Mouse (Mus musculus) forebrain, embryonic 13.5 days (tissue): ENCODE results near the gene Nuak1. TPM values are rescaled to one million over a fixed set of nuclear protein-coding genes. Genes with fewer than 3 reads are reported as not detected.

ENCODE experiments used
- ATAC-seq: fragments of 200-750 bp; cut with Nextera tagmentation; 2 replicates; pipeline ENCODE4 v1.8.0; 2017
- H3K27ac ChIP-seq: fragments of 300-500 bp; sonication (generic); 2 replicates; pipeline ENCODE4 v1.5.1; 2015; ENCODE audit warnings: inconsistent platforms, mild to moderate bottlenecking, moderate library complexity
- H3K27me3 ChIP-seq: fragments of 300-500 bp; sonication (generic); 2 replicates; pipeline ENCODE4 v1.6.1; 2015; ENCODE audit warnings: mild to moderate bottlenecking, inconsistent platforms
- H3K36me3 ChIP-seq: fragments of 300-500 bp; sonication (generic); 2 replicates; pipeline ENCODE4 v1.6.1; 2015; ENCODE audit warnings: mild to moderate bottlenecking, inconsistent platforms; ENCODE audit not compliant: poor library complexity, severe bottlenecking
- H3K4me1 ChIP-seq: fragments of 300-500 bp; sonication (generic); 2 replicates; pipeline ENCODE4 v1.6.1; 2015; ENCODE audit warnings: inconsistent platforms
- H3K4me2 ChIP-seq: fragments of 300-500 bp; sonication (generic); 2 replicates; pipeline ENCODE4 v1.6.1; 2015; ENCODE audit warnings: inconsistent platforms, mild to moderate bottlenecking, moderate library complexity
- H3K4me3 ChIP-seq: fragments of 300-500 bp; sonication (generic); 2 replicates; pipeline ENCODE4 v1.5.1; 2015; ENCODE audit warnings: mild to moderate bottlenecking, inconsistent platforms
- H3K9ac ChIP-seq: fragments of 300-500 bp; sonication (generic); 2 replicates; pipeline ENCODE4 v1.6.1; 2015; ENCODE audit warnings: mild to moderate bottlenecking, inconsistent platforms
- H3K9me3 ChIP-seq: fragments of 300-500 bp; sonication (generic); replicated peaks from 2 replicates; pipeline ENCODE4 v1.6.1; 2016; ENCODE audit warnings: inconsistent platforms
- WGBS: fragments of 180-500 bp; shearing (Covaris S2); methylation state at CpG from one replicate; pipeline ENCODE4 v1.1.7; 2015; 5-methylcytosine and 5-hydroxymethylcytosine counted together
- polyA plus RNA-seq: library from polyadenylated mRNA; unstranded; fragments of >200 nt; fragmentation: Nextera tagmentation; extraction: Ambion mirVana; gene quantifications from 2 replicates; pipeline ENCODE4 v1.2.1, GENCODE M21; 2015

Nuak1 gene
- polyA plus RNA-seq, 1 experiment from 2014 or later = 7.4 TPM

DNA sequence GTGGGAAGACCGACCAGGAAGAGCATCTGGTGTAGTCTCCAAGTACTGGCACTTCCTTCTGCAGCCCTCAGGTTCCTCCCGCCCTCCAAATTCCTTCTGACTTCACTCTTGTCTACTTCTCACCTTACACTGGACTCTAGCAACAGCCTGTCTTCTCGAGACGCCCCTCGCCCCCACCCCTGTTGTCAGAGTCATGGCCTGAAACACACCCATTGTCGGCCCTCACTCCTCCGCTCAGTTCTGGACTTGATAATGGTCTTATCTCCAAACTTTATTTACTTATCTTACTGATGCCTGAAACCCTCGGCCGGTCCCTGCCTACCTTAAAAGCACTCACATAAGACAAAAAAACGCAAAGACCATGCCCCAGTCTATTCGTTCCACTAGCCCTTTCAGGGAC lies 1.4 kb upstream of the Nuak1 start:
- no peaks in the 10 kb centered on the region for H3K27me3 ChIP-seq
- H3K36me3 ChIP-seq = no peaks in the 10 kb centered on the region
- H3K4me1 ChIP-seq = peaks cover 50% of the 10 kb centered on the region

GRCm38 (mm10) chr10:84441434-84441785 lies 1.0 kb upstream of the Nuak1 start:
- 2% methylated on average over 7 of the region's 7 CpGs for WGBS
- Histone ChIP-seq H3K9me3 (no peaks in the 10 kb centered on the region), H3K36me3 (no peaks in the 10 kb centered on the region), H3K27ac (peak overlapping the region; percentile 95), H3K9ac (peak overlapping the region; percentile 98), H3K4me3 (peak overlapping the region; percentile 80), H3K4me1 (peaks cover 55% of the 10 kb centered on the region), H3K27me3 (no peaks in the 10 kb centered on the region), H3K4me2 (peak overlapping the region; percentile 86)
- no peak for ATAC-seq

More for the DNA sequence above, 1.4 kb upstream of the Nuak1 start:
- ATAC-seq = no peak
- peak overlapping the region; percentile 98 for H3K9ac ChIP-seq
- H3K4me2 ChIP-seq = peak overlapping the region; percentile 86
- 14% methylated on average over 11 of the region's 11 CpGs for WGBS
- H3K27ac ChIP-seq = 0 out of 2 replicates have a peak overlapping the region, but pooled peaks have one; percentile 95
- H3K4me3 ChIP-seq = peak overlapping the region; percentile 80
- H3K9me3 ChIP-seq = no peaks in the 10 kb centered on the region

- whole genome bisulfite sequencing = 0% methylated on average over 23 of the region's 32 CpGs
These were observed 236 bp downstream of the Nuak1 start for GRCm38 (mm10) chr10:84440181-84440540.

DNA sequence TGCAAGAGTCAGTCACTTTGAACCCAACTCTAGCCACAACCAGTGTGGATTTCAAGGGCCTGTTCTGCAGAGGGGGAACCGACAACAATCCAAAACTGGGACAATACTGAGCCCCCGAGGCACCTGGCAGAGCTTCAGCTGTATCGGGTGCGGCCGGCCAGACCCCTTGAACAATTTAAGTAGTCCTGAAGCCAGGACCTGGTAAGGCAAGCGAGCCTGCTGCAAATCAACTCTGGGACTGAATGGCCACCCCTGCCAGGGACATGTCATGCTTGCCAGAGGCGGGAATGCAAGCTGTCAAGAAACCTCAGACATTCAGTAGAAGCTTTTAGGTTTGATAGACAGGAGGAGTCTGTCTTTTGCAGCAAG lies 1.2 kb downstream of the Nuak1 start:
- no peak for ATAC-seq
- no peaks in the 10 kb centered on the region for H3K27me3 ChIP-seq

More at GRCm38 (mm10) chr10:84440181-84440540, 236 bp downstream of the Nuak1 start:
- Histone ChIP-seq H3K9ac (peak overlapping the region; percentile 98), H3K4me1 (peaks cover 64% of the 10 kb centered on the region), H3K27me3 (no peaks in the 10 kb centered on the region), H3K36me3 (no peaks in the 10 kb centered on the region), H3K4me3 (peak overlapping the region; percentile 80), H3K27ac (peak overlapping the region; percentile 95), H3K9me3 (no peaks in the 10 kb centered on the region), H3K4me2 (peak overlapping the region; percentile 86)
- peak; percentile 50 for ATAC-seq

GRCm38 (mm10) chr10:84438466-84439227 lies 1.8 kb downstream of the Nuak1 start:
- Histone ChIP-seq H3K27ac (peak overlapping the region; percentile 79), H3K4me3 (peak overlapping the region; percentile 80), H3K9me3 (no peaks in the 10 kb centered on the region), H3K9ac (peak overlapping the region; percentile 98), H3K4me1 (peaks cover 64% of the 10 kb centered on the region), H3K36me3 (peaks cover 7% of the 10 kb centered on the region; the same call in 1 of the 2 replicates), H3K27me3 (no peaks in the 10 kb centered on the region), H3K4me2 (peak overlapping the region; percentile 86)
- no peak for ATAC-seq
- 42% methylated on average over 19 of the region's 19 CpGs for WGBS

More for the DNA sequence above, 1.2 kb downstream of the Nuak1 start:
- H3K27ac ChIP-seq = peak overlapping the region; percentile 79
- peak overlapping the region; percentile 86 for H3K4me2 ChIP-seq
- H3K4me3 ChIP-seq = peak overlapping the region; percentile 80
- H3K9ac ChIP-seq = peak overlapping the region; percentile 98
- peaks cover 64% of the 10 kb centered on the region for H3K4me1 ChIP-seq
- 12% methylated on average over 7 of the region's 7 CpGs for WGBS
- no peaks in the 10 kb centered on the region for H3K9me3 ChIP-seq
- 0 out of 2 replicates have a peak, but pooled peaks cover 2% of the 10 kb centered on the region for H3K36me3 ChIP-seq

DNA sequence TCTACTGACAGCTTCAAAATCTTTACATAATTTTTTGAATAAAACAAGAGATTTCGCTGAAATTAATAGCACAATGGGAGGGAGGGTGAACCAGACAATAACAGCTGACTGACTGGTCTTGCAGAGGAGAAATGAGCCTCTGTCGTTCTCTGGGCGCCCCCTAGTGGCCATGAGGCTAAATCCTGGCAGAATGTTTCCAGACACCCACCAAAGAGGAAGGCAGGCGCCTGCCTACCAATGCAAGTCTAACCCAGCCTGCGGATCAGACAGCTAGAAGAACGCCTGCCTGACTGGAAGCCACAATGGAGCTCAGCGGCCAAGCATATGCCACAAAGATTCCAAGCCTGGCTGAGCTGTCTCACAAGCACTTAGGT lies 2.4 kb downstream of the Nuak1 start:
- H3K4me2 ChIP-seq = peak overlapping the region; percentile 86
- peak; percentile 73 for ATAC-seq
- H3K27ac ChIP-seq = peak overlapping the region; percentile 88
- 2% methylated on average over 7 of the region's 7 CpGs for WGBS
- H3K4me3 ChIP-seq = peak overlapping the region; percentile 80
- H3K27me3 ChIP-seq = no peaks in the 10 kb centered on the region
- no peaks in the 10 kb centered on the region for H3K9me3 ChIP-seq
- H3K4me1 ChIP-seq = peaks cover 59% of the 10 kb centered on the region
- H3K36me3 ChIP-seq = peaks cover 13% of the 10 kb centered on the region
- H3K9ac ChIP-seq = peak overlapping the region; percentile 98

- Histone ChIP-seq H3K9ac (peak overlapping the region; percentile 58), H3K27ac (peak overlapping the region; percentile 88), H3K4me2 (peak overlapping the region; percentile 86), H3K27me3 (no peaks in the 10 kb centered on the region), H3K9me3 (no peaks in the 10 kb centered on the region), H3K4me1 (peaks cover 53% of the 10 kb centered on the region), H3K36me3 (peaks cover 19% of the 10 kb centered on the region), H3K4me3 (peak overlapping the region; percentile 80)
- WGBS = 36% methylated on average over 14 of the region's 14 CpGs
- ATAC-seq = peak; percentile 25
These were observed 3.0 kb downstream of the Nuak1 start for GRCm38 (mm10) chr10:84437166-84438048.

DNA sequence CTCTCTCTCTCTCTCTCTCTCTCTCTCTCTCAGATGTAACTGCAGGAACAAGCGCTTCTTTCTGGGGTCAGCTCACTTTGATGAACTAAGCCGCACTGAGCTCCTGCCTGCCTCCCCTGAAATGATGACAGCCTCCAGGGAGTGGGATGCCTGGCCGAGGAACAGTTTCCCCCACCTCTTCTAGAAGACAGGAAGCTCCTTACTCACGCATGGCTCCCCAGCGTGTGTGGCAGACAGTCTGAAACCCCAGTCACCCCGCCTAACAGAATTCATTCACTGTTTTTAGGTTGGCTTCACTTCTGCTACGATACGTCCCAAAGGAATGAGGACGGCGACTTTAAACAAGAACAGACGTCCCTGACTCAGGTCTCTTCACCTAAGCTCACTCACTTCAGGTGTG lies 4.5 kb downstream of the Nuak1 start:
- no peak overlapping the region for H3K4me3 ChIP-seq
- H3K27me3 ChIP-seq = no peaks in the 10 kb centered on the region
- peaks cover 33% of the 10 kb centered on the region for H3K36me3 ChIP-seq
- no peak overlapping the region for H3K27ac ChIP-seq
- no peak for ATAC-seq
- H3K4me2 ChIP-seq = peak overlapping the region; percentile 86
- H3K4me1 ChIP-seq = peaks cover 42% of the 10 kb centered on the region
- peak overlapping the region; percentile 21; the same call in 1 of the 2 replicates for H3K9ac ChIP-seq
- H3K9me3 ChIP-seq = no peaks in the 10 kb centered on the region
- WGBS = 61% methylated on average over 11 of the region's 11 CpGs

DNA sequence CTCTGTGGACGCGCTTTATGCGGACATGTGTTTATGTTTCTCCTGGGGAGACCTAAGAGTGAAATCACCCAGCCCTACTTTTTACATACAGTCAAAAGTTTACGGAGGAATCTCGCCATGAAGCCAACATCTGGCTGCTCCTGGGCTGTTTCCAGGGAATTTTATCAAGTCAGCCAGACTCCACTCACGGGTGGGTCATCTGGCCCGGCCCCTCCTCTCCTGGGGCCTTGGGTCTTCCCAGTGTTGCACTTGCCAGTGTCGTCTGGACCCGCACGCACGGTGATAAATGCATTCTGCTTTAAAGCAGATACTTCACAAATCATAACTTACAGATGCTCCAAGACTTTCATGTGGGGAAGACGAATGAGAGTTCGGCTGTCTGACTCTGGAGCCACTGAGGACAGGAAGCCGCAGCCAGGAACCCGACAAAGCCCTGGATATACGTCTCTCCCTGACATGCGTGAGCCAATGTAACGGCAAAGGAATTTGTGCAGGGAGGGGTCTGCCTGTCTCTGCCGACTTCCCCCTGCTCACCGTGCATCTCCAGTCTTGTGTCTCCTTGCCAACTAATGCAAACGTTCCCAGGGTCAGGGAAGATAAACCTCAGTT lies 7.1 kb downstream of the Nuak1 start:
- Histone ChIP-seq H3K4me1 (peaks cover 24% of the 10 kb centered on the region), H3K27ac (no peak overlapping the region), H3K4me3 (no peak overlapping the region), H3K9me3 (no peaks in the 10 kb centered on the region), H3K9ac (no peak overlapping the region), H3K36me3 (peaks cover 42% of the 10 kb centered on the region), H3K27me3 (no peaks in the 10 kb centered on the region), H3K4me2 (no peak overlapping the region)
- no peak for ATAC-seq
- WGBS = 92% methylated on average over 21 of the region's 21 CpGs

GRCm38 (mm10) chr10:84424374-84424773 lies 16.0 kb downstream of the Nuak1 start:
- Histone ChIP-seq H3K9me3 (no peaks in the 10 kb centered on the region), H3K4me1 (peaks cover 18% of the 10 kb centered on the region; the same call in 1 of the 2 replicates), H3K9ac (no peak overlapping the region), H3K27me3 (no peaks in the 10 kb centered on the region), H3K36me3 (peaks cover 21% of the 10 kb centered on the region), H3K4me3 (no peak overlapping the region), H3K4me2 (no peak overlapping the region), H3K27ac (no peak overlapping the region)
- 75% methylated on average over 7 of the region's 7 CpGs for WGBS
- ATAC-seq = no peak

DNA sequence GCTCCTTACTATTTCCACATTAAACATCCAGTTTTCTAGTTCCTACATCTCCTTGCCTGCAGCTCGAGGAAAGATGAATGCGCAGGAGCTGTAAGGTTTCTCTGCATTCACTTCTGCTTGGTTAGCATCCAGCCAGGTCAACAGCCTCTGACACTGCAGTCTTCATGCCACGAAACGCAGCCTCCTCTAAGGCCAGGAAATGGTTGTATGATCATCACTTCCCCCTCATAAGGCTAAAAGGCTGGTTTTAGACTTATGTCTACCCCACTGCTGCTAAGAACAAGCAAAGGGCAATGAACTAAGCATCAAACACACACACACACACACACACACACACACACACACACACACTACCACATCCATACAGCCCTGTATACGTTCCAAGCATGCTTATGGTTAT lies 16.5 kb downstream of the Nuak1 start:
- H3K4me2 ChIP-seq = no peak overlapping the region
- no peak overlapping the region for H3K4me3 ChIP-seq
- no peak overlapping the region for H3K9ac ChIP-seq
- no peaks in the 10 kb centered on the region for H3K9me3 ChIP-seq
- no peaks in the 10 kb centered on the region for H3K27me3 ChIP-seq
- WGBS = 93% methylated on average over 5 of the region's 5 CpGs
- no peak overlapping the region for H3K27ac ChIP-seq
- H3K4me1 ChIP-seq = peaks cover 18% of the 10 kb centered on the region; the same call in 1 of the 2 replicates
- ATAC-seq = no peak
- H3K36me3 ChIP-seq = peaks cover 21% of the 10 kb centered on the region

DNA sequence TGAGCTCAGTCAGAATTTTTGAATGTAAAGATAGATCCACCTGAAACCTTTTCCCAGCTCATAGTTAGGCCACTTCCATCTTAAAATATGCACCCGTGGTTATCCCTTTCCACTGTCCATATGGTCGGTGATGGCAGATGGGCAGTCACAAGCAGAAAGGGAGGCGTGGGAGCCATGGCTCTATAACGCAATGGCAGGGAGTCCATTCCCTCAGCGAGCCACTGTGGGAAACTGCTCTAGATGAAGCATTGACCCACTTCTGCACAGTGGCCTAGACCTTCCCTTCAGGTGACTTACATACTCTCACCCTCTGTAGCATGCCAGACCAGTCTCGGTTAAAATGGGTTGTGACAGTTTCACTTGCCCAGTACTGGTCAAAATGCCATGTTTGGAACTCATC lies 19.8 kb downstream of the Nuak1 start:
- Histone ChIP-seq H3K27me3 (no peaks in the 10 kb centered on the region), H3K36me3 (peaks cover 21% of the 10 kb centered on the region), H3K9ac (no peak overlapping the region), H3K4me2 (no peak overlapping the region), H3K4me1 (0 out of 2 replicates have a peak, but pooled peaks cover 19% of the 10 kb centered on the region), H3K27ac (no peak overlapping the region), H3K4me3 (no peak overlapping the region), H3K9me3 (no peaks in the 10 kb centered on the region)
- ATAC-seq = no peak; the same call in 1 of the 2 replicates
- WGBS = 92% methylated on average over 6 of the region's 6 CpGs
